Mouse (Mus musculus): ENCODE results near the gene Plcb1.
"Not testable (repeated sequence)": the region's sequence is repeated elsewhere in the genome, so short reads cannot be mapped to it uniquely, and the experiment has no call there.

The Plcb1 gene

GRCm38 (mm10) chr2:134968380-134968779, 182.5 kb downstream of the Plcb1 start:
- no peak for DNase-seq (ENCODE audit: low read depth, low spot score)

DNA sequence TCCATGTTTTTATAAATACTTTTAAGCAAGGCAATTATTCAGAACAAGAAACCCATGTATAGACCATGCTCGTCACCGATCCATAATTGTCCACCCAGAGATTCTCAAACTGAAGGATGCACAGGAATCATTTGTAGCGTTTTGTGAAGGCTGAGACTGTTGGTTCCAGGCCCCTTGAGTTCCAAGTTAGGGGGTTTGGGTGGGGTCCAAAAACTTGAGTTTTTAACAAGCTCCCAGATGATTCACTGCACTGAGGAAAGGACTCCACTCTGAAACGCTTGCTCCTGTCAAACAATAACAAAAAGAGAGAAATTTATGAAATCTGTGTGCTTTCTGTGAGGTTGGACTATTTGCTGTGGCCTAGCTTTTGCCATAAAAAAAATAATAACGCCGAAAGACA, 186.5 kb downstream of the Plcb1 start:
- DNase-seq (ENCODE audit: low read depth, low spot score) = no peak

- no peak for DNase-seq (ENCODE audit: low read depth, low spot score)
Measured at GRCm38 (mm10) chr2:134974711-134975110, 188.8 kb downstream of the Plcb1 start.

DNA sequence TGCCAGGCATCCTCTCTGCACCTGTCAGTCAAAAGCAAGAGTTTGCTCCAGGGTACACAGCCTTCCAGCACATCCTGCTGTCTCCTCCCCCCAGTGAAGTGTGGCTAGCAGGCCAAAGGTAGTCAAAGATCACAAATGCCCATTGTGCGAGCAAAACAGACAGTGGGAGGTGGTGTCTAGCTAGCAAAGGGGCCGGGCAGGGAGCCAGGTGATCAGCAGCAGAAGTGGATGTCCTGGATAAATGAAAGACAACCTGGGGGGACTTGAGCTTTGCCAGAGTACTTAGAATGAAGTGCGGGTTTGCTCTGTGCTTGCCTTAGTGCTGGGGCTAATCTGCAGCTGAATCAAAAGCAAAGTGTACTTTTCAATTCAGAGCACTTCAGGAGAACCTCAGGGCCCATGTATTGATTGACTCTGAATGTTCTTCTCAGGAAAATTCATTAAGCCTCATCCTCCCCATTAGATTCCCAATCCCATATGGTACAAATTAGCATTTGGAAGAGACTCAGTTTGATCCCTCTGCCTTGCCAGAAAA, 191.0 kb downstream of the Plcb1 start:
- DNase-seq (ENCODE audit: low read depth, low spot score) = no peak

- no peak for DNase-seq (ENCODE audit: low read depth, low spot score)
Measured at GRCm38 (mm10) chr2:134977641-134978040, 191.8 kb downstream of the Plcb1 start.

GRCm38 (mm10) chr2:134981394-134981793, 195.5 kb downstream of the Plcb1 start:
- DNase-seq (ENCODE audit: low read depth, low spot score) = no peak

- DNase-seq (ENCODE audit: low read depth, low spot score) = no peak
Measured at GRCm38 (mm10) chr2:134984884-134985283, 199.0 kb downstream of the Plcb1 start.

GRCm38 (mm10) chr2:134987978-134988377, 202.1 kb downstream of the Plcb1 start:
- DNase-seq (ENCODE audit: low read depth, low spot score) = no peak

- no peak for DNase-seq (ENCODE audit: low read depth, low spot score)
Measured at GRCm38 (mm10) chr2:134989650-134990292, 203.9 kb downstream of the Plcb1 start.

DNA sequence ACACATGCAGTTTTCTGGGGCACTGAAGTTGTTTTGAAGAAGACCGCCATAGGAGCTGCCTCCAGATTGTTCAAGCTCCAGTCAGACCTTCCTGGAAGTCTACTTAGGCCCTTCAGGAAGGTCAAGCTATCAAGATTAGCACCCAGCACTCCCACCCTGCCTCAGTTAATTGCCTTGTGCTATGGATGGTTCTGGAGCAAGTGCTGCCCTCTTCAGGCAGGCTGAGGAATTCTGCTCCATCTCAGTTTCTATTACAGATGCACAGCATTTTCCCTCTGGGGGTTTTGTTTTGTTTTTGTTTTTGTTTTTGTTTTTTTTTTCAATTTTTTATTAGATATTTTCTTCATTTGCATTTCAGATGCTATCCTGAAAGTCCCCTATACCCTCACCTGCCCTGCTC, 221.3 kb downstream of the Plcb1 start:
- DNase-seq (ENCODE audit: low read depth, low spot score) = peak; percentile 36

DNA sequence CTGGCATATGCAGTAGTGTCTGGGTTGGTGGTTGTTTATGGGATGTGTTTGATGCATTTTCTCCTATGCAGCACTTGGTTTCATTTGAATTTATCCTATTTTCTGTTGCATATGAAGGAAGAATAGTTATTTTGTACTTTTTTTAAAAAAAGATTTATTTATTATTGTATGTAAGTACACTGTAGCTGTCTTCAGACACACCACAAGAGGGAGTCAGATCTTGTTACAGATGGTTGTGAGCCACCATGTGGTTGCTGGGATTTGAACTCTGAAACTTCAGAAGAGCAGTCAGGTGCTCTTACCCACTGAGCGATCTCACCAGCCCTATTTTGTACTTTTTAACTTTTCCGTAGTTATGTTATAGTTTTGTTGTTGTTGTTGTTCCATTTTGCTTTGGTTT, 222.0 kb downstream of the Plcb1 start:
- DNase-seq (ENCODE audit: low read depth, low spot score) = not testable (repeated sequence)

- no peak for DNase-seq (ENCODE audit: low read depth, low spot score)
Measured at GRCm38 (mm10) chr2:135010371-135010770, 224.5 kb downstream of the Plcb1 start.

- DNase-seq (ENCODE audit: low read depth, low spot score) = no peak
Measured at GRCm38 (mm10) chr2:135015501-135015900, 229.6 kb downstream of the Plcb1 start.

GRCm38 (mm10) chr2:135018275-135018674, 232.4 kb downstream of the Plcb1 start:
- DNase-seq (ENCODE audit: low read depth, low spot score) = no peak

DNA sequence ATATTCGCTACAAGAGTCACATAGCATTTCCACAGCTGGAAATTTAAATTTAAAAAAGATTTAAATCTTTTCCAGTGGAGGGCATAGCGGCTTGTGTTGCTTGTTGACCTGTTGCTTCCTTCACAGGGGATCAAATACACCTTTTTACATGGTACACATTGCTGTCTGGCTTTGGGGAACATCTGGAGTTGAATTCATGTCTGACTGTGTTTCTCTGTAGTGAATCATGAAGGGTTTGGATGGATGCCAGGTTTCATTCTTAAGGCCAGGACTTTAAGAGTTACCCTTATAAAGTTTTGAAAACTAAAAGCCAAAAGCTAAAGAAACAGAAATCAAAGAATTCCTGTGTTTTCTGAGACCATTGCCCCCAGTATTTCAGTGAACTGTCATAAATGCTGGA, 232.8 kb downstream of the Plcb1 start:
- no peak for DNase-seq (ENCODE audit: low read depth, low spot score)

GRCm38 (mm10) chr2:135019588-135019987, 233.7 kb downstream of the Plcb1 start:
- no peak for DNase-seq (ENCODE audit: low read depth, low spot score)

DNA sequence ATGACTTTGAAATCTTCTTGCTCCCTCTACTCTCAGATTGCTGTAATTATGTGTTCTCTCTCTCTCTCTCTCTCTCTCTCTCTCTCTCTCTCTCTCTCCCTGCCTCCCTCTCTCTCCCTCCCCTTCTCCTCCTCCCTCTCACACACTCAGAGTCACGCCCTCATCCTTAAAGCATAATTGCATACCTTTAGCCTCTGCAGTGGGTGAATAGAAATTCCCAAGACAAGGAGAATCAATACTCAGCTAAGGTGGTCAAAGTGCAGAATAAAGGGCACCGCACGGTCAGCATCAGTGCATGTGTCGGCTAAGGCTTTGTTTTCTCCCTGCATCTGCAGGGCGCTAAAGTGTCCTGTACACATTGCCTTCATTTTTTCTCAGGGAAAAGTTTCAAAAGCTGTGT, 243.4 kb downstream of the Plcb1 start:
- DNase-seq (ENCODE audit: low read depth, low spot score) = no peak

GRCm38 (mm10) chr2:135029700-135030099, 243.8 kb downstream of the Plcb1 start:
- no peak for DNase-seq (ENCODE audit: low read depth, low spot score)

- DNase-seq (ENCODE audit: low read depth, low spot score) = no peak
Measured at GRCm38 (mm10) chr2:135035640-135036260, 249.9 kb downstream of the Plcb1 start.

- DNase-seq (ENCODE audit: low read depth, low spot score) = no peak
Measured at GRCm38 (mm10) chr2:135048791-135049190, 262.9 kb downstream of the Plcb1 start.

GRCm38 (mm10) chr2:135049283-135049682, 263.4 kb downstream of the Plcb1 start:
- DNase-seq (ENCODE audit: low read depth, low spot score) = no peak

DNA sequence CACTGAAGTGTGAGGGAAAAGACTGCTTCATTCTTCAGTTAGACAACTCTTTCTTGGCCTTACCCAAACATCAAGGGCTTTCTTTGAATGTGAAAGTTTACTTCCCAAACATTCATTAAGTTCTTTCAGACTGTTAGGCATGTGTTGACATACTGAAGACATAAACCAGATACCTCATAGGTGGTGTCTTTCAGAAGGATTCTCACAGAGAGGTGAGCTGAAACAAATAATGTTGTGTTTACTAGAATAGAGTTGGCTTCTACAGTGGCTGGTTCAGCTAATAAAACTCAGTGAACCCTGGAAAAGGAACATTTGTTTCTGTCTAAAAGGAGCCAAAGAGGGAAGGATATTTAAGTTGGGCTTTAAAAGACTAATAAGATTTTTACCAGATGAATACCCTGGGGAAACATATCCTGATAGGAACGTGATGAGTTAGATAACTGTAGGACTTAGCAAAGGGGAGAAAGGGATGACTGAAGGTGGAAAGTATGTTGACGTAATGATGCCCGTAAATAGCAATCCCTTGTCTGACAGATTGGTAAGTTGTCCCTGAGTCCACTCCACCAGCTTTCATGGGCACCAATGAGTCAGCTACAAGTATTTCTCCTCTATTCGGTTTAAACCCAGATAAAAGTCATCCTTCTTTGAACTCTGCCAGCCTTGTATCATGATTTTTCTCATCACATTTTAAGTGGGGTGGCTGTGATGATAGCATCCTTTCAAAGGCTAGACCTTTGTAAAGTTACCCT, 265.8 kb downstream of the Plcb1 start:
- DNase-seq (ENCODE audit: low read depth, low spot score) = no peak

- no peak for DNase-seq (ENCODE audit: low read depth, low spot score)
Measured at GRCm38 (mm10) chr2:135053391-135053790, 267.5 kb downstream of the Plcb1 start.
